Mouse (Mus musculus): ENCODE measurements around the gene Ppp6r3. TPM values are rescaled to one million over a fixed set of nuclear protein-coding genes. Genes with fewer than 3 reads are reported as not detected.

The Ppp6r3 gene
- total and polyA plus RNA-seq, 2 experiments from 2014 or later, result 28.6 to 110 TPM

GRCm38 (mm10) chr19:3480101-3480500 lies 95.4 kb downstream of the Ppp6r3 start:
- DNase-seq (no peak), ATAC-seq (no peak)
- Histone ChIP-seq H3K4me1 (ENCODE audit: insufficient read depth) (no peaks in the 10 kb centered on the region), H3K36me3 (ENCODE audit: insufficient read depth) (peaks cover 38% of the 10 kb centered on the region; the same call in 1 of the 2 replicates), H3K4me3 (ENCODE audit: low read depth, low read length) (no peak overlapping the region), H3K27me3 (ENCODE audit: insufficient read depth, low read length) (no peaks in the 10 kb centered on the region), H3K9me3 (ENCODE audit: low read length) (no peaks in the 10 kb centered on the region), H3K27ac (ENCODE audit: low read depth, low read length) (no peak overlapping the region), H3K9ac (no peak overlapping the region), H3K4me2 (ENCODE audit: low read depth) (no peak overlapping the region)
- WGBS, result 84% methylated on average over 8 of the region's 8 CpGs
- no peak for TF ChIP-seq CTCF (IDR thresholded peaks at IDR 0.05; ENCODE audit: low read depth)

GRCm38 (mm10) chr19:3476996-3477395 lies 98.6 kb downstream of the Ppp6r3 start:
- H3K9me3 ChIP-seq (ENCODE audit: low read length), result no peaks in the 10 kb centered on the region
- H3K27me3 ChIP-seq (ENCODE audit: insufficient read depth, low read length), result no peaks in the 10 kb centered on the region
- H3K27ac ChIP-seq (ENCODE audit: low read depth, low read length), result no peak overlapping the region
- no peak for TF ChIP-seq CTCF (IDR thresholded peaks at IDR 0.05; ENCODE audit: low read depth)
- WGBS, result 85% methylated on average over 3 of the region's 3 CpGs
- H3K36me3 ChIP-seq (ENCODE audit: insufficient read depth), result peaks cover 26% of the 10 kb centered on the region
- H3K4me3 ChIP-seq (ENCODE audit: low read depth, low read length), result no peak overlapping the region
- no peaks in the 10 kb centered on the region for H3K4me1 ChIP-seq (ENCODE audit: insufficient read depth)
- no peak overlapping the region for H3K9ac ChIP-seq
- DNase-seq, result no peak
- H3K4me2 ChIP-seq (ENCODE audit: low read depth), result no peak overlapping the region
- no peak for ATAC-seq

- Histone ChIP-seq H3K4me2 (ENCODE audit: low read depth) (no peak overlapping the region), H3K4me1 (ENCODE audit: insufficient read depth) (0 out of 2 replicates have a peak, but pooled peaks cover 3% of the 10 kb centered on the region), H3K9me3 (ENCODE audit: low read length) (no peaks in the 10 kb centered on the region; the same call in 1 of the 2 replicates), H3K36me3 (ENCODE audit: insufficient read depth) (peaks cover 57% of the 10 kb centered on the region), H3K4me3 (ENCODE audit: low read depth, low read length) (no peak overlapping the region), H3K27me3 (ENCODE audit: insufficient read depth, low read length) (no peaks in the 10 kb centered on the region), H3K9ac (no peak overlapping the region), H3K27ac (ENCODE audit: low read depth, low read length) (no peak overlapping the region)
- no peak for TF ChIP-seq CTCF (IDR thresholded peaks at IDR 0.05; ENCODE audit: low read depth)
- DNase-seq (no peak), ATAC-seq (no peak)
- 91% methylated on average over 2 of the region's 2 CpGs for WGBS
These were observed 104.3 kb downstream of the Ppp6r3 start for GRCm38 (mm10) chr19:3471218-3471617.

- no peaks in the 10 kb centered on the region for H3K27me3 ChIP-seq (ENCODE audit: insufficient read depth, low read length)
- 80% methylated on average over 7 of the region's 7 CpGs for WGBS
- no peak overlapping the region for H3K4me3 ChIP-seq (ENCODE audit: low read depth, low read length)
- peaks cover 85% of the 10 kb centered on the region for H3K36me3 ChIP-seq (ENCODE audit: insufficient read depth)
- no peaks in the 10 kb centered on the region; the same call in 1 of the 2 replicates for H3K9me3 ChIP-seq (ENCODE audit: low read length)
- H3K4me2 ChIP-seq (ENCODE audit: low read depth), result no peak overlapping the region
- TF ChIP-seq CTCF (IDR thresholded peaks at IDR 0.05; ENCODE audit: low read depth), result no peak
- H3K27ac ChIP-seq (ENCODE audit: low read depth, low read length), result no peak overlapping the region
- ATAC-seq, result peak; percentile 95
- H3K9ac ChIP-seq, result no peak overlapping the region
- 0 out of 2 replicates have a peak, but pooled peaks cover 3% of the 10 kb centered on the region for H3K4me1 ChIP-seq (ENCODE audit: insufficient read depth)
- DNase-seq, result peak; percentile 53
These were observed 108.0 kb downstream of the Ppp6r3 start for GRCm38 (mm10) chr19:3467574-3467973.

- WGBS, result 93% methylated on average over 3 of the region's 3 CpGs
- Histone ChIP-seq H3K27ac (ENCODE audit: low read depth, low read length) (no peak overlapping the region), H3K9ac (no peak overlapping the region), H3K4me1 (ENCODE audit: insufficient read depth) (no peaks in the 10 kb centered on the region), H3K27me3 (ENCODE audit: insufficient read depth, low read length) (no peaks in the 10 kb centered on the region), H3K4me3 (ENCODE audit: low read depth, low read length) (no peak overlapping the region), H3K36me3 (ENCODE audit: insufficient read depth) (peaks cover 97% of the 10 kb centered on the region), H3K9me3 (ENCODE audit: low read length) (no peaks in the 10 kb centered on the region), H3K4me2 (ENCODE audit: low read depth) (no peak overlapping the region)
- no peak for TF ChIP-seq CTCF (IDR thresholded peaks at IDR 0.05; ENCODE audit: low read depth)
- DNase-seq (no peak), ATAC-seq (no peak)
These were observed 115.6 kb downstream of the Ppp6r3 start for GRCm38 (mm10) chr19:3459986-3460385.

- no peak for TF ChIP-seq CTCF (IDR thresholded peaks at IDR 0.05; ENCODE audit: low read depth)
- no peaks in the 10 kb centered on the region for H3K4me1 ChIP-seq (ENCODE audit: insufficient read depth)
- H3K4me2 ChIP-seq (ENCODE audit: low read depth), result no peak overlapping the region
- ATAC-seq (no peak), DNase-seq (no peak)
- peaks cover 91% of the 10 kb centered on the region for H3K36me3 ChIP-seq (ENCODE audit: insufficient read depth)
- H3K27ac ChIP-seq (ENCODE audit: low read depth, low read length), result no peak overlapping the region
- no peak overlapping the region for H3K9ac ChIP-seq
- H3K9me3 ChIP-seq (ENCODE audit: low read length), result no peaks in the 10 kb centered on the region
- no peaks in the 10 kb centered on the region for H3K27me3 ChIP-seq (ENCODE audit: insufficient read depth, low read length)
- no peak overlapping the region for H3K4me3 ChIP-seq (ENCODE audit: low read depth, low read length)
- WGBS, result 91% methylated on average over 6 of the region's 6 CpGs
These were observed 117.0 kb downstream of the Ppp6r3 start for GRCm38 (mm10) chr19:3458331-3459099.

- H3K4me2 ChIP-seq (ENCODE audit: low read depth), result no peak overlapping the region
- DNase-seq, result no peak
- H3K27ac ChIP-seq (ENCODE audit: low read depth, low read length), result no peak overlapping the region
- no peak overlapping the region for H3K4me3 ChIP-seq (ENCODE audit: low read depth, low read length)
- no peaks in the 10 kb centered on the region for H3K9me3 ChIP-seq (ENCODE audit: low read length)
- no peak overlapping the region for H3K9ac ChIP-seq
- ATAC-seq, result no peak
- H3K36me3 ChIP-seq (ENCODE audit: insufficient read depth), result peaks cover 89% of the 10 kb centered on the region
- no peak for TF ChIP-seq CTCF (IDR thresholded peaks at IDR 0.05; ENCODE audit: low read depth)
- H3K27me3 ChIP-seq (ENCODE audit: insufficient read depth, low read length), result no peaks in the 10 kb centered on the region
- H3K4me1 ChIP-seq (ENCODE audit: insufficient read depth), result no peaks in the 10 kb centered on the region
- 97% methylated on average over 4 of the region's 4 CpGs for WGBS
These were observed 117.8 kb downstream of the Ppp6r3 start for GRCm38 (mm10) chr19:3457700-3458099.

All from forebrain, postnatal 0 days (tissue).